In the genomic region with DNA sequence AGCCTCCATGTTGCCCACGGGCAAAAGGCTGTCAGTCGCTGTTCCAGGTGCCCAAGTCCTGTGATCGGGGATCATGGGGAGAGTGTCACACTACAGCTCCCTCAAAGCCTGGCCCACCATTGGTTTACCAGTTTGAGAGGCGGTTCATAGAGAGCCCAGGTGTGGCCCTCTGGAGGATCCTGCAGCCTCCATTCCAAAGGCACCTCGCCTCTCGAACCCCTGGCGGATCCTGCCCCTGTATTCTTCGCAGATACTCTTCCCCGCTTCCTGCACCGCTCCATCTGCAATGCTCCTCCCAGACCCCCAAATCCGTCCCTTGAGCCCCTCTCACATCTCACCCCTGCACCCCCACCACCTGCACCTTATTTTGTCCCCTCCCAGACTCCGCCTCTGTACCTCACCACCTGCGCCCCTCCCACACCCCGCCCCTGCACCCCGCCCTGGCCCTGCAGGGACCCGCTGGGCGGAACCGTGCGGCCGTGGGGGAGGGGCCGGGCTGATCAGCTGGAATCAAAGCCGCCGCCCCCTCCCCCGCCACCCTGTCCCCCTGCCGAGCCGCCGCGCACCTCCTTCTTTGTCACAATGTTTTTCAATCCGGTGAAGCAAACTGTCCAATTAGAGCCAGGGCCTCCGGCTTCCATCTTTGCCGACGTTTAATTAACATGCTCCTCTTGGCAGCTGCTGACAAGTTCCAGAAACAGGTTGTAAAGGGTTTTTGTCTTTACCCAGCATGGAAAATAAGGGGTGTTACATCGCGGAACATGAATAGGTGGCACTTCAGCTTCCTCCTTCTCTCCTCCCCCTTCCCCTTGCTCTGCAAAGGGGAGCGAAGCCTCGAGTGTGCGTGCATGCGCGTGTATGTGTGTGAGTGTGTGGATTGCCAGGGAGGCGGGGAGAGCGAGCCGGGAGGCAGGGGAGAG, we compare ENCODE assay signal across 8 mouse cellular contexts. TPM values are rescaled to one million over a fixed set of nuclear protein-coding genes. Genes with fewer than 3 reads are reported as not detected.
A peak's percentile ranks its signal among the peaks of the same experiment; 100 is the strongest.
DNase-seq lines count a peak whose midpoint lies in the region; ATAC-seq and TF ChIP-seq lines count a peak whose summit lies in the region.

No protein-coding gene starts in this region.

- H3K4me3 ChIP-seq in heart, postnatal 0 days (ENCODE audit: low read depth, low read length) = peak overlapping the region; percentile 36
- H3K4me3 ChIP-seq in midbrain, embryonic 11.5 days (ENCODE audit: low read depth, low read length) = peak overlapping the region; percentile 24

- TF ChIP-seq CTCF in heart, postnatal 0 days (IDR thresholded peaks at IDR 0.05; ENCODE audit: low read depth) = no peak

- no peak for DNase-seq in heart, postnatal 0 days (ENCODE audit: low spot score)
- DNase-seq in heart, adult 11 months = no peak
- DNase-seq in cerebellum, postnatal 14 days = peak; percentile 62 to 72
- DNase-seq in layer of hippocampus, postnatal 36 days = peak; percentile 75 to 78
- DNase-seq in midbrain, embryonic 11.5 days (ENCODE audit: low spot score, missing footprints) = peak; percentile 95
- DNase-seq in telencephalon, adult 2 months (ENCODE audit: low read depth, low spot score) = peak; percentile 81
- DNase-seq in adrenal gland, postnatal 14 days = no peak

- no peak for ATAC-seq in heart, postnatal 0 days (ENCODE audit: insufficient read depth, low read depth)
- peak; percentile 12 to 38; a peak in 1 of 4 replicates for ATAC-seq in hematopoietic stem cell, adult 5-6 weeks (replicated peaks in 1 of 2; ENCODE audit: insufficient read depth in 1 of 2, low FRiP score in 2 of 2, low TSS enrichment in 1 of 2, low read depth in 1 of 2, poor library complexity in 2 of 2, severe bottlenecking in 2 of 2)
- ATAC-seq in midbrain, embryonic 11.5 days (ENCODE audit: low FRiP score) = peak; percentile 28; the same call in 1 of the 2 replicates

- TF ChIP-seq EP300 in heart, postnatal 0 days (IDR thresholded peaks at IDR 0.05; ENCODE audit: low read depth) = no peak

- no peaks in the 10 kb centered on the region for H3K36me3 ChIP-seq in heart, postnatal 0 days (replicated peaks; ENCODE audit: control insufficient read depth, insufficient read depth, low read length)
- H3K36me3 ChIP-seq in midbrain, embryonic 11.5 days (ENCODE audit: control insufficient read depth, insufficient read depth, low read length) = no peaks in the 10 kb centered on the region

- peaks cover 7% of the 10 kb centered on the region; the same call in 1 of the 2 replicates for H3K9me3 ChIP-seq in heart, postnatal 0 days (replicated peaks; ENCODE audit: control insufficient read depth, low read length)
- no peaks in the 10 kb centered on the region; the same call in 1 of the 2 replicates for H3K9me3 ChIP-seq in midbrain, embryonic 11.5 days (ENCODE audit: control insufficient read depth, low read length)

- peaks cover 83% of the 10 kb centered on the region for H3K27me3 ChIP-seq in heart, postnatal 0 days (ENCODE audit: control insufficient read depth, insufficient read depth, low read length)
- H3K27me3 ChIP-seq in midbrain, embryonic 11.5 days (ENCODE audit: control insufficient read depth, insufficient read depth, low read length) = peaks cover 56% of the 10 kb centered on the region

- H3K4me2 ChIP-seq in heart, postnatal 0 days (ENCODE audit: low read depth, low read length) = peak overlapping the region; percentile 51
- peak overlapping the region; percentile 51 for H3K4me2 ChIP-seq in midbrain, embryonic 11.5 days

- no peak overlapping the region for H3K27ac ChIP-seq in heart, postnatal 0 days (ENCODE audit: low read depth)
- H3K27ac ChIP-seq in midbrain, embryonic 11.5 days (ENCODE audit: low read depth, low read length) = no peak overlapping the region

- no peaks in the 10 kb centered on the region for H3K4me1 ChIP-seq in heart, postnatal 0 days (ENCODE audit: control insufficient read depth, insufficient read depth)
- H3K4me1 ChIP-seq in midbrain, embryonic 11.5 days (ENCODE audit: control insufficient read depth, insufficient read depth, low read length) = peaks cover 38% of the 10 kb centered on the region

- 2% methylated on average over 42 of the region's 42 CpGs for WGBS in heart, postnatal 0 days
- under 1% methylated on average over 42 of the region's 42 CpGs for WGBS in midbrain, embryonic 11.5 days

- no peak overlapping the region for H3K9ac ChIP-seq in heart, postnatal 0 days (replicated peaks; ENCODE audit: low read depth, low read length)
- peak overlapping the region; percentile 37; the same call in 1 of the 2 replicates for H3K9ac ChIP-seq in midbrain, embryonic 11.5 days (ENCODE audit: low read length)

RNA-seq across cellular contexts. Expression of a gene that starts 25.4 kb away (rescaled TPM):
- total RNA-seq in heart, postnatal 0 days (2014; rRNA removed; ENCODE audit: low replicate concordance) = 0.04 and 0.19 TPM in 2 replicates
- polyA plus RNA-seq in heart, postnatal 0 days (2015; fragmentation: Nextera tagmentation; extraction: Ambion mirVana) = 0.40 and 0.44 TPM in 2 replicates
- total RNA-seq in hematopoietic stem cell, adult 5-6 weeks (2017) = 0.44 TPM in 1 of 2 replicates, not detected in the other
- total RNA-seq in layer of hippocampus, postnatal 36 days (2021) = 1 to 10 TPM; 1.1 to 1.2 TPM
- polyA plus RNA-seq in midbrain, embryonic 11.5 days (2014; fragmentation: Nextera tagmentation; extraction: Ambion mirVana) = 0.41 and 0.75 TPM in 2 replicates
- total RNA-seq in adrenal gland, postnatal 14 days (2021) = 1.9 and 2.4 TPM in 2 replicates

Comparison
In these comparisons a context has a peak if more than half of its experiments do, and no peak if none do; other contexts are left out.
1. DNase-seq: peak in cerebellum, postnatal 14 days (2 of 2), layer of hippocampus, postnatal 36 days (2 of 2), midbrain, embryonic 11.5 days (single experiment) and telencephalon, adult 2 months (single experiment); none in heart, postnatal 0 days (single experiment), heart, adult 11 months (single experiment) and adrenal gland, postnatal 14 days (single experiment).